Mouse (Mus musculus): ENCODE data around the gene Ncf1.

The Ncf1 gene

DNA sequence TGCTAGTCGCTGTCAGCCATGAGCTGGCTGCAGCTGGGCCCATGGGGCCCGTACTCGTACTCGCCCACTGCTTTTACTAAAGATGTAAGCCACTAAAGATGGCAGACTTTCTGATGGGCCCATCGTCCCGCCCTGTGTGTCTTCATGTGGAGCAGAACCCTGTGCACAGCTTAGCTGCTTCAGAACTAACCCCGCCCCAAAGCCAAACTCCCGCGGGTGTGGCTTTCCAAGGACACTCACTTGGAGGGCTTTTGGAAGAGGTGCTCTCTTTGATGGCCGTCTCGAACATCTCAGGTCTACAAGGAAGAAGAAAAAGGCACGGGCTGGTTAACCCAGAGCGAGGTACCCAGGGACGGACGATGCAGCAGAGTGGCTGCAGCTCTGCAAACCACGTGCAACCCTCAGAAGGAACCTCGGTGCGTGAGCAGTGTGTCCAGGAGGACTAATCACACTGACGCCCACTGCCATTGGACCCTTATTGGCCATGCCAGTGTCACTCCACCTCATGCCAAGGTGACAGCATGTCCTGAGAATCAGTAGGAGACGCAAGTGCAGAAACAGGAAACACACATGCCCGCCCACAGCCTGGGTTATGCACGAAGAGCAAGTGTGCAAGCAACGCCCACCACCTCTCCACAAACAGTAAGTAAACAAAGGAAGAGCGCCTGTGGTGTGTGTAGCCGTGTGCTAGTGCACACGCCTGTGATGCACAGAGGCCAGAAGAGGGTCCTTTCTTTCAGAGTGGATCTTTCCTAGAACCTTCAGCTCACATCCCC, 14.4 kb upstream of the Ncf1 start:
- DNase-seq, result no peak

DNA sequence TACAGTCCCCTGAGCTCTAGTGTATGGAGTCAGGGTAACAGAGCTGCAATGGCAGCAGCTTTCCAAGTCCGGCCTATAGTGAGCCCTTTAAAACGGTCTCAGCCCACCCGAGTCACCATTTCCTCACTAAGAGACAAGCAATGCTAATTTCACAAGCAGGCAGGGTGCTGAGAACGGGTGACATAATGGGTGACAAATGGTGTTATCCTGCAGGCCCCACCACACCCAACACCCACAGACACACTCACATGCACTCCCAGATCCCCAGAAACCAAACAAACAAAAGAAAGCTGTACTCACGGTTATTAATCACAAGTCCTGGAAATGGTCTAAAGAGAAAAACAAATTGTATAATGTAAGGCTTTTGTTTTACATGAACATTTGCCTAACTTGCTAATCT, 12.4 kb upstream of the Ncf1 start:
- no peak for DNase-seq

DNA sequence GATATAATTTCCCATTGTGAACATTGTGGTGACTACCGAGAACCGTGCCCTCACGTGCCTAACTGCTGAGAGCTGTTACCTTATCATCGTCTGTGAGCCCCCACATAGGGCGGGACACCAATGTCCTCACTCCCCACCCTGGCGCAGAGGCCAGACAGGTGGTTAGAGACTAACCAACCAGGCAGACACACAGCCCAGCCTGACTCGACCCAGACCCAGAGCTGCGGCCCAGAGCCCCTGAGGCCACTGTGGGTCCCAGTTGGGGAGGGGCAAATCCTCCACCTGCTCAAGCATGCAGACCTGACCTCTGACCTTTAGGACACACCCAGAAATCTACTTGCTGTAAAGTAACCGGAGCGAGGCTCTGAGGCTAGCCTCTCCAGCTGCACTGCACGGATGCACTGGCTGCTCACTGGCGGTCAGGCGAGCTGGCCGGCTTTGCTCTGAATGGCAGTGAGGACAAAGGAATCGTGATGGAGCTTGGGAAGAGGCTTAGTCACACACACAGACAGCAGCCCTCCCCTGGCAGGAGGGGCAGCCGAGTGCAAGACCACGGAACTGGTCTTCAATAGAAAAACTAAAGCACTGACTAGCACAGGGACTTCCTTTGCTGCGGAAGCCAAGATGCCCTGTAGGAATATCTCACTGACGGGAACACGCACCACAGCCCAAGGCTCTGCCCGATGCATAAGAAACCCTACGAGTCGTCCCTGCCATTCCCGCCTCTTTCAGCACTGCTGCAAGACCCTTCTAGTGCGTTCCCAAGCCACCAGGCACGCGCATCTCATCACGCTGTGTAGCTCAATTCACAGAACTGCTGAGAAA, 8.7 kb upstream of the Ncf1 start:
- peak in 1 of 2 experiments; percentile 51 for DNase-seq

DNA sequence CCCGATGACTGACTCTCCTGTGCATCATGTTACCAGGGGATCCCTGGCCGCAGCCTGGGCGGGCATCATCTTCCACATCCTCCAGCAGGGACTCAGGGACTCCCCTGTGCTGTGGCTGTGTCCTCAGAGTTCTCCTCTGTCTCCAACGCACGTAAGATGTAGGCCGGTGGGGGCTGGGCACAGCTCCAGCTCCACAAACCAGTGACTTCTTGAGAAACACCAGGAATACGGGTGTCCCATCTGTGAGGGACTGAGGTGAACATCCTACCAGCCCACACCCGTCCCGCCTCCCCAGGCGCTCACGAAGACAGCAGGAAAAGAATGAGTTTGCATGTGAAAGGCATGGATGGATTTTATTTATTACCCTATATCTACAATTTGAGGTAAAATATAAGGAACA, 8.1 kb upstream of the Ncf1 start:
- DNase-seq, result no peak

DNA sequence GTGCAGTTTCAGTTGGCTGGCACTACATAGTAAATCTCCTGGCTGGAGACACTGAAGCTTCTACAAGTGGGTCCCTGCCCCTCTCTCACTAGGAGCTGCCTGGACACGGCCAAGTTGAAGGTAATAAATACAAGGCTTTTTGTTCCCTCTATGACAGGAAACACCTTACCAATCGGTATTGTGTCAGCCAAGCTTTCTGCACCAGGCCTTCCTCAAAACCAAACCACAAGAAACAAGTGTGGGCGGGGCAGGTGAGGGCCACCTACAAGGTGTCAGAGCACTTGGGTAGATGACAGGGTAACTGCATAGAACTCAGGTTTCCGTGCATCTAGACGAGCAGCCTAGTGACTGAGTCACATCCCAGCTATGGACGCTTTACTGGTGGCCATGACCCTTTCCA, 7.4 kb upstream of the Ncf1 start:
- no peak for DNase-seq

DNA sequence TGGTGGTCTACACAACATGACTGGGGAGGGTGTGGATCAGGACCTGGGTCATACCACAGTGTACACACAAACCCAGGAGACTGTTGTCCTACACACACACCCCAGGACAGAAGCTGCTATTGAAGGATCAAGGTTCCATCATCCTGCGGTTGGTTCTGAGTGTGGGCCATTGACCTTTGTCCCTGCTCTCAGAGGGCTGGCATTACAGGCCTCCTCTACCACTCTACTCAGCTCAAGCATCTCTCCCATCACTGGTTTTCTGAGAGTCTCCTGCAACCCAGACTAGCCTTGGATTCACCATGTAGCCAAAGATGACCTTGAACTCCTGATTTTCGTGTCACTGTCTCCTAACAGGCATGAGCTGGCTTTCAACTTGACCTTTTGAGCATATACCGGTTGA, 6.8 kb upstream of the Ncf1 start:
- DNase-seq, result peak in 1 of 2 experiments; percentile 25

DNA sequence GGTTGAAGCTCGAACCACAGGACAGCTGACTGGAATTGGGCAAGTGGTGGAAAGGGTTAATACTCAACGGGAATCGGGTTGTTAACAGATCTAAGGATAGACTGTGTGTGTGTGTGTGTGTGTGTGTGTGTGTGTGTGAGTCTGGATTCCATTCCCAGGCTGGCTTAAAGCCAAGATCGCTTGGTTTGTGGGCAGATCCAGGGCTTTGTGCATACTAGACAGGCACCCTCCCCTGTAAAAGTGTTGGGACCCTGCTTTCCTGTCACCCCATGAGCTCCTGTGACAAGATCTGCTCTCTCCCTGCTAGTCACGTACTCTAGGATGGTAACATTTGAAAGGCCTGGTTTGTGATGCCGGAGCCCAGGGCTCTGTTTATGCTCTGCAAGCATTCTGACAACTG, 5.7 kb upstream of the Ncf1 start:
- DNase-seq, result peak; percentile 73 to 75

DNA sequence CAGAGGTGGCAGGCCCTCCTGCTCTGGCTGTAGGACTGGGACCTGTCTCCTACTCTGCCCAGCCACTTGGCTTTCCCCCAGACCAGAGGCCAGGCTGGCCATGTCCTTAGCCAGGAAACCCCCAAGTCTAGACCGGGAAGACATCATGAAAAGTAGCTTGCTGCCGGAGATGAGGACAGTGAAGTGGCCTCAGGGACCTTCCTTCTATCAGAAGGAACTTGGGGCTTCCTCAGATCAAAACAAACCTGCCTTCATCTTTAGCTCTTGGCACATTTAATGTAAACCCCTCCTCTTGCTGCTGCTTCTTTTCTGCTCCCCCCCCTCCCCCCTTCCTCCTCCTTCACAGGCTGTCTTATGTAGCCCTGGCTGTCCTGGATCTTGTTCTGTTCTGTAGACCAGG, 4.8 kb upstream of the Ncf1 start:
- no peak for DNase-seq

DNA sequence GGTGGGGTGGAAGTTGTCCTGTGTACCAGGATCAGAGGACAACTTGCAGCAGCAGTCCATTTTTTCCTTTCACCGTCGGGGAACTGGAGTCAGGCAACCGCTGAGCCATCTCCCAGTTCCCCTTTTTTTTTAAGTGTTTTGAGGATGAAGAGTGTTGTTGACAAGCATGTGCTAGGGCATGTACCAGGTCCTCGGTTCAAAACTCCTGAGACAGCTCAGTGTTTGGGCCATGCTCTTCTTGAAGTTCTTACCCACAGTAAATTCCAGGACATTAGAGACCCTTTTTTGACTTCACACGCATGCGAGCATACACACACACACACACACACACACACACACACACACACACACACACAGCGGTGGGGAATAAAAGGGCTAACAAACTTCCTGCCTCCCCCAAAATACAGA, 3.8 kb upstream of the Ncf1 start:
- DNase-seq, result no peak

DNA sequence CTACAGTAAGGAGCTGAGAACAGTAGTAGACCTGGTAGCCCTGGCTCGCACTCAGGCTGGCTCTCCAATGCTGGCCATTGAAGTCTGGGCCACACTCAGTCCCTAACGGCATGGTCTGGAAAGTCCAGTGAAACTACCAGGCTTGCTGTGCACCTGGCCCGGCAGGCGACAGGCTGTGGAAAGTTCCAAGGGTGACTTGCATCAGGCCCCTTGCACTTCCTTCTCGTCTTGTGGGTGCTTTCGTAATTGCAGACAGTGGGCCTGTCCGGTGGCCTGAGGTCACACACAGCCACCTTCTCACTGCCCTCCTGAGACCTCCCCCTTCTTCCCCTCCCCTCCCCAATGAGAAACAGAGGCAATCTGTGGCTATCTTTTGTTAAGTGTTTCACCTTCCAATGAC, 3.1 kb upstream of the Ncf1 start:
- peak; percentile 46 to 81 for DNase-seq

DNA sequence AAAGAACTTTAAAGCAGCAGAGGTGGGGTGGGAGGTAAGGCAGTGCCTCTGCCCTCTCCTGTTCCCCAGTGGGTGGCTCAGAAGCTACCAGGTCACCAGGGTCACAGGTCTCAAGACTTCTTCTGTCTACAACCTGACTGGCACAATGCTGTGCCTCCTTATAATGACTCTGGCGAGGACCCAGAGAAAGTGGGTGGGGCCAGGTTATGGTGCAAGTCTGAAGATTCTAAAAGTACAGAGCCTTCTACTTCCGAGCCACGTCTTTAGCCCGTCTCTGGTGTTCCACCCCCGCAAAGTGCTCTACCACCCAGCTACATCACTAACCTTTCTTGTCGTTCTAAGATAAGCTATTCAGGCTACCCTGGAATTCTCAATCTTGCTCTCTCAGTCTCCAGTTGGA, 2.7 kb upstream of the Ncf1 start:
- peak in 1 of 2 experiments; percentile 41 for DNase-seq

DNA sequence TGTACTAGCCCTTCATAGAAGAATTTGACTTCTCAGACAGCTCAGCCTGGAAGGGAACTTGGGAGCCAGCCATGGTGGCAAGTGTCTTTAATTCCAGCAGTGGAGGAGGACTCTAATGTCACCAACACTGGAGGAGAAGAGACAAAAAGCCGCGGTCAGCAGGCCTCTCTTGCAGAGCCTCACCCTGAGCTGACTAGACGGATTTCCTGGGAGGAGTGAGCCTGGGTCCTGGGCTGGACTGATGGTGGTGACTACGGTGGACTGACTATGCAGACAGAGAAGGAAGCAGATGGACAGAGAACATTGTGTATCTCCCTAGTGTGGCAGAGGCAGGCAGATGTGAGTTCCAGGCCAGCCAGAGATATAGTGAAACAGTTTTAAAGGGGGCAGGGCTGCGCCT, 2.0 kb upstream of the Ncf1 start:
- peak; percentile 30 to 74 for DNase-seq

DNA sequence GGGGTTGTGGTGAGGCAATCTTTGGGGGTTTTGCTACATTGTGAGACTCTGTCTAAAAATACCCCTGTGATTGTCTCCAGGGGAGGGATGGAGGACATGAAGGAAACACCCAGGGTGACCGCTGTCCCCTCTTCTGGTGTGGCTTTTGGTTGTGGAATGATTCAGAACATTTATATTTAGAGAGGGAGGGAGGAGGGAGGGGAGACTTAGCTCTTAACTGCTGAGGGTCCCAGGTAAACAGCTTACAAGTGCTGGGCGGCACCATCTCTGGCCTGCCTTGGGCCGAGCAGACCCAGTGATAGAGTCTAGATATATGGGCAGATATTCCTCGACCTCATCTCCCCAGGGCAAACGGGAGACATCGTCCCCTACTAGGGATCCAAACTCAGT, 1.2 kb downstream of the Ncf1 start:
- no peak for DNase-seq

DNA sequence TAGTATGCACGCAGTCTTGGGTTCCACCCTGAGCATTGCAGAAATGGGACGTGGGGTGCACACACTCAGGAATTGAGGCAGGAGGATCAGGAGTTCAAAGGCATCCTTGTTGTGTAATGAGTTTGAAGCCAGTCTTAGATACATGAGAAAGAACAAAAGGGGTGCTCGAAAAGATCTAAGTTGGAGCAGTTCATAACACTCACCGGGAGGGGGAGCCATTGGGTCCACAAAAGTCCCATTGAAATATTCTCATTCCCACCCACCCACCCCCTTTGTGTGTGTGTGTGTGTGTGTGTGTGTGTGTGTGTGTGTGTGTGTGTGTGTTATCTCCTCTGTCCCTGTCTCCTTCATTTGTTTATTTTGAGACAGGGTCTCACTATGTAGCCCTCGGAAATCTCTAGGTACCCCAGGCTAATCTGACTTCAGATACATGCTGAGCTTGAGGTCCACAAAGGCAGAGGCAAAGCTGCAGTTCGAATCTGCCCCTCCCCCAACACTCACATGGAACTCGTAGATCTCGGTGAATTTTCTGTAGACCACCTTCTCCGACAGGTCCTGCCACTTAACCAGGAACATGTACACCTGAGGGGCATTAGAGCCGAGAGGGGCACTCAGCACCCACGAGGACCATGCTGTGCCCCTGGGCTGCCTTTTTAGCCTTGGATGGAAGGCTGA, 1.7 kb downstream of the Ncf1 start:
- DNase-seq, result no peak

DNA sequence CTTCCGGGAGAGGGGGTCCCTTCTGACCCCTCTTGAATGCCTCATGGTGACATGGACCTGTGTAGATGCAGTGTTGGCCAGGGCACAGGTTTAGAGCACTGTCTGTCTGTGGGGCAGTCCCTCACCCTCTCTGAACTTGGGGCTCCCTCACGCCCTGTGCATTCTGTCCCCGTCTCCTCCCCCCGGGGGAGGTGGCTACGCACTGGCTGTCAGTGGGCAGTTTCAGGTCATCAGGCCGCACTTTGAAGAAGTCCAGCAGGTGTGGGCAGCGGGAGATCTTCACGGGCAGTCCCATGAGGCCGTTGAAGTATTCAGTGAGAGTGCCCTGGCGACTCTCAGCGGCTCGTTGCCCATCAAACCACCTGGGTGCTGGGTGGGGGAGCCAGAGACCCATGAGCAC, 2.5 kb downstream of the Ncf1 start:
- DNase-seq, result no peak

DNA sequence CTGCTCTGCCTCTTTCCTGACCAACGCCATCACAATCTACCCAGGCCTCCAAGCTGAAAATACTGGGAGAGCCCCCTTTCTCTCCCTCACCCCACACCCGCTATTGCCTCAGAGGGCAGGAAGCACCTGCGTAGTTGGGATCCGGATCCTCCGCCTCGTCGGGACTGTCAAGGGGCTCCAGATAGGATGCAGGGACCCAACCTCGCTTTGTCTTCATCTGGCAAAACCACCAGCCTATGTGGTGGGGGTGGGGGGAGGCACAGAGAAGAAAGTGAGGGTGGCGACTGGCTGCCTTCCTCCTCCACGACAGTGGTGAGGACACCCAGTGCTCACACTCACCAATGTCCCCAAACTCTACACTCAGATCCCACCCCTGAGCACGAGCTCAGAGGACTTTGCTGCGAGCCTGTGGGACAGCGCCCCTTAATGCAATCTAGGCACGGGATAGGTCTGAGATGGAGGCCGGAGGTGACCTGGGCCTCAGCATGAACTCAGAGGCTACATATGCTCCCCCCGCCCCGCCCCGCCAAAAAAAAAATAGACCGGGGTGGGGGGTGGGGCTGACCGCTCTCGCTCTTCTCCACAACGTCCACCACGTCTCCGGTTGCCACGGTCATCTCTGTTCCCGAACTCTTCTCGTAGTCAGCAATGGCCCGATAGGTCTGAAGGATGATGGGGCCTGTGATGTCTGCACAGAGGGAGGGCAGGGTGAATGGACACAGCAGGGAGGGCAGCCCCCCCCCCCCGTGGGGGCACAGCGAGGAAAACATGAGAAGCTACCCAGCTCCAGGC, 4.1 kb downstream of the Ncf1 start:
- peak in 1 of 2 experiments; percentile 59 for DNase-seq

DNA sequence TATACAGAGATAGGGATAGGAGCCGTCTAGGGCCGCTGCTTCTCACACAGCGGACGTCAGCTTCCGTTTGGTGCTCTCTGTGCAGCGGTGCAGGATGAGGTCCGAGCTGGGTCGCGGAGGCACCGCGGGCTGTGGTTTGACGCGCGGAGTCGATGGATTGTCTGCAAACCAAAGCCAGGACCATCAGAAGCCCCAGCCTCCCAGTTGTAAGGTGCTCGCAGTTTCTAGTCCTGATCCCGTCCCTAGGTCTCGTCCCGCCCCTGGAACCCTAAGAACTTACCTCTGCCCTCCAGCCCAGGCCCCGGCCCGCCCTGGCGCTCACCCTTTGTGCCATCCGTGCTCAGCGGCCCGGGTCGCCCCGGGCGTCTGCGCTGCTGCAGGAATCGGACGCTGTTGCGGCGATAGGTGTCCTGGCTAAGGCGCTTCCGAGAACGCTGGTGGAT, 7.7 kb downstream of the Ncf1 start:
- DNase-seq, result no peak

DNA sequence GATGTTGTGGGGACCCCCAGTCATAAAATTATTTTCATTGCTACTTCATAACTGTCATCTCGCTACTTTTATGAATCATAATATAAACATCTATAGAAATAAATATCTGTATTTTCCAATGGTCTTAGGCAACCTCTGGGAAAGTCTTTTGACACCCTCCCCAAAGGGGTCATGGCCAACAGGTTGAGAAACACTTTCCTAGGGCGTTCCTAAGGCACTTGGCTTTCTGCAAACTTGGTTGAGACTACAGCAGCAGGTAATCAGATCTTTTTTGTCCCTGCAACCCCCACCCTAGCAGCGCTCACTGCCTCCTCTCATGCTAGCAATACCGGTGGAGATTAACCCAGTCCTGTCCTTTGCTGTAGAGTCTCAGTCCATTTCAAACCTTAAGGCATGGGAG, 8.1 kb downstream of the Ncf1 start:
- DNase-seq, result no peak

DNA sequence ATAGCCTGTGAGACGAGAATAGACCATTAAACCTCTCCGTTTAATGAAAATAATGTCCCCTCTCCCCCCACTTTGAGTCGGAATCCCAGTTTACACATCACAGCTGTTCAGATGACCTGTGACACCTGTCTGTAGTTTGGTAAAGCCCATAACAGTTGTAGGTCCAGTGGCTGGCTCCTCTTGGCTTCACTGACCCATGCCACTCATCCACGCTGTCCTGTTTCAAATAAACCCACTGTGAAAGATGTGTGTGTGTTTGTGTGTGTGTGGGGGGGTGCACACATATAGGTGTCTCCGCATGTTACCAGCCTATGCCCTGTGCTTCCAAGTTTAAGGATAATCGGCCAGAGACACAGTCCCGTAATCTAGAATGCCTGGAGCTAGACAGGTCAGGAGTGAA, 11.5 kb downstream of the Ncf1 start:
- no peak for DNase-seq

DNA sequence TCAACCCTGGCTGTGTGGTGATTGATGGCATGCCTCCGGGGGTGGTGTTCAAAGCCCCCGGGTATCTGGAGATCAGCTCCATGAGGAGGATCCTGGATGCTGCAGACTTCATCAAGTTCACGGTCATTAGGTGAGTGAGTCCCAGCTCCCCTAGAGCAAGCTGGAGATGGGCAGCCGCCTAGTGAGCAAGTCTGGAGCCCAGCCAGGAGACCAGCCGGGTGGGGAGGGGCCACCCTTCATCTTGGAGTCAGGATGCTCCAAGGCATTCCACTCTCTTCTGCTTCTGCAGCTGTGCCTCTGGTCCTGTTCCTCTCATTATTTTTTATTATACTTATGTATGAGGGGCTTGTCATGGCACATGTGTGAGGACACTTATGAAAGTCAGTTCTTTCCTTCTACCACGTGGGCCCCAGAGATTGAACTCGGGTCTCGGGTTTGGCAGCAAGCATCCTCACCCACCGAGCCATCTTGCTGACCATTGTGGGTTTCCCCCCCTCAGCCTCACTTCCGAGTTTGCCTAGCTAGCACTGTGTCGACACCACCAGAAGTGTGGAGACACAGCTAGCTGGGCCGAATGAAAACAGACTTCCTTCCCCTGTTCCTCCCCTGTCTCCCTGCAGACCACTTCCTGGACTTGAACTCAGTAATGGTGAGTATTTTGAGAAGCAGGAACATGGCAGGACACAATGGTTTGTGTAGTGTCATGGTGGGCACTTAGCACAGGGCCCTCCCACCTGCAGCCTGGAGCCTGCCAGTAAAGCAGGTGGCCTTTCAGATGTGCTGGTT, 15.2 kb downstream of the Ncf1 start:
- peak in 1 of 2 experiments; percentile 49 for DNase-seq

DNA sequence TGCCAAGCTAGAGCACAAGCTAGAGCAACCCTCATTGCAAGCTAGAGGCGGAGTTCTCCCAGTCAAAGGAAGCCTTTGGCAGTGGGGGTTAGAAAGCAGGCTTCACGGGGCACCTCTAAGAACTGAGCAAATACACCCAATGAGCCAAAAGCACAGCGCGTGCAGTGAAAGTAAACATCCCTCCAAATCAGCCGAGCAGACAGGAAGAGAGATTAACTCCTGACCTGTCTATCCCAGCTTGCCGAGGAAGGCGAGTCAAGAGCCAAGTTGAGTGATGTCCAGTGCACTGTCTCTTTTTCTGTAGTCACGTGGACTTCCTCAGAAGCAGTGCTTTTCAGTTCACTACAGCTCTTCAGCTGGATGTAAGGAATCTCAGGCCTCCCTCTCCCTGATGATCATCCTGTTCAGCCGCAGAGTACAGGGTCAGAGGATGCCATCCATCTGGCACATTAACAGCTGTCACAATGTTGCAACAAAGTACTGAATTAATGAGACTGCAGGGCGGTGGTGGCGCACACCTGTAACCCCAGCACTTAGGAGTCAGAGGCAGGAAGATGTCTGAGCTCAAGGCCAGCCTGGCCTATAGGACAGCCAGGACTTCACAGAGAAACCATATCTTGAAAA, 19.4 kb downstream of the Ncf1 start:
- peak; percentile 62 to 84 for DNase-seq

DNA sequence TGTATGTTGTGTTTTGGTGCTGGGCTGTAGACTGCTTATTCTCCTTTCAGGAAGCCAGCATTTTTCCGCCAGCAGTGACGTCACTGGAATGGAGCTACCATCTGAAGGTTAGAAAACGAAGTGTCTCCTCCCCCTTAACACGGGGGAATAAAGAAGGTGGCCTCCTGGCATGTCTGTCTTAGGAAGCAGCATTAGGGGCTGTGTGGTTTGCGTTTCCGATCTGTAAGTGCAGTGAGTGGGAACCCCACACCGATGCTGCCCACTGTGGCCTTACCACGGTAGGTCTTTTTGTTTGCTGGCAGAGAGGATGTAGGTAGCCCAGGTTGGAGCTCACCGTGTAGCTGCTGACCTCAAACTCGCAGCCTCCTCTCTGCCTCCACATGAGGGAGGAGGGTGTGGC, 22.7 kb downstream of the Ncf1 start:
- no peak for DNase-seq

All from kidney, postnatal 25 days (tissue).